Comparison of ENCODE assay signal across 9 mouse cellular contexts in genomic region chr4:131849986-131850638, GRCm38 (mm10). TPM values are rescaled to one million over a fixed set of nuclear protein-coding genes. Genes with fewer than 3 reads are reported as not detected.
DNase-seq lines count a peak whose midpoint lies in the region; ATAC-seq and TF ChIP-seq lines count a peak whose summit lies in the region.
"Had no signal": no experiment of that assay in that cellular context is flagged by ENCODE, and none has a peak within 500 bp of the region (broad histone marks: within the 10 kb centered on the region; RNA-seq: fewer than 3 reads in every experiment).

No protein-coding gene starts in this region.

- H3K4me3 ChIP-seq in neural tube, embryonic 11.5 days (ENCODE audit: low read depth, low read length), result no peak overlapping the region
- no peak overlapping the region for H3K4me3 ChIP-seq in hindbrain, embryonic 16.5 days (ENCODE audit: low read length)
- H3K4me3 ChIP-seq in cerebellum, adult 2 months (replicated peaks; ENCODE audit: insufficient read depth, low read depth, low read length), result no peak overlapping the region

- no peak for TF ChIP-seq POLR2A in cerebellum, adult 2 months (IDR thresholded peaks at IDR 0.05; ENCODE audit: borderline replicate concordance, insufficient read depth, low read length)

- H3K36me3 ChIP-seq in neural tube, embryonic 11.5 days (ENCODE audit: control insufficient read depth, insufficient read depth, low read length), result no peaks in the 10 kb centered on the region
- no peaks in the 10 kb centered on the region for H3K36me3 ChIP-seq in hindbrain, embryonic 16.5 days (ENCODE audit: control insufficient read depth, insufficient read depth, low read length)

- ATAC-seq in neural tube, embryonic 11.5 days (ENCODE audit: insufficient read depth, low FRiP score, low TSS enrichment), result no peak
- no peak for ATAC-seq in hindbrain, embryonic 16.5 days
- ATAC-seq in CD4-positive, CD25-positive, alpha-beta regulatory T cell, adult 4 months, result no peak
- ATAC-seq: Patski had no signal

- TF ChIP-seq CTCF in cerebellum, adult 2 months (IDR thresholded peaks at IDR 0.05; ENCODE audit: borderline replicate concordance, insufficient read depth, low read depth, low read length), result no peak

- peak overlapping the region; percentile 39 for H3K9ac ChIP-seq in neural tube, embryonic 11.5 days (ENCODE audit: low read length)
- H3K9ac ChIP-seq in hindbrain, embryonic 16.5 days (ENCODE audit: low read depth, low read length), result no peak overlapping the region

- no peak overlapping the region for H3K4me2 ChIP-seq in neural tube, embryonic 11.5 days (ENCODE audit: low read depth)
- no peak overlapping the region for H3K4me2 ChIP-seq in hindbrain, embryonic 16.5 days (ENCODE audit: low read length)

- no peaks in the 10 kb centered on the region for H3K9me3 ChIP-seq in neural tube, embryonic 11.5 days (ENCODE audit: control insufficient read depth, low read length)
- no peaks in the 10 kb centered on the region for H3K9me3 ChIP-seq in hindbrain, embryonic 16.5 days (ENCODE audit: control insufficient read depth, low read length)

- no peak overlapping the region for H3K27ac ChIP-seq in neural tube, embryonic 11.5 days (ENCODE audit: low read depth, low read length)
- peak overlapping the region; percentile 58 for H3K27ac ChIP-seq in hindbrain, embryonic 16.5 days (ENCODE audit: low read depth, low read length)
- no peak overlapping the region for H3K27ac ChIP-seq in cerebellum, adult 2 months (ENCODE audit: insufficient read depth, low read length)

- WGBS in neural tube, embryonic 11.5 days, result 28% methylated on average over 5 of the region's 5 CpGs
- 24% methylated on average over 5 of the region's 5 CpGs for WGBS in hindbrain, embryonic 16.5 days
- 18% methylated on average over 5 of the region's 5 CpGs for WGBS in cerebellum, adult 2 months

- no peaks in the 10 kb centered on the region for H3K27me3 ChIP-seq in neural tube, embryonic 11.5 days (ENCODE audit: control insufficient read depth, insufficient read depth, low read length)
- no peaks in the 10 kb centered on the region for H3K27me3 ChIP-seq in hindbrain, embryonic 16.5 days (replicated peaks; ENCODE audit: control insufficient read depth, insufficient read depth, low read length)
- no peaks in the 10 kb centered on the region for H3K27me3 ChIP-seq in cerebellum, adult 2 months (ENCODE audit: control insufficient read depth, insufficient read depth, low read length)
- H3K27me3 ChIP-seq: Patski had no signal

- peaks cover 4% of the 10 kb centered on the region; the same call in 1 of the 2 replicates for H3K4me1 ChIP-seq in neural tube, embryonic 11.5 days (ENCODE audit: control insufficient read depth, insufficient read depth, low read length)
- peaks cover 4% of the 10 kb centered on the region; the same call in 1 of the 2 replicates for H3K4me1 ChIP-seq in hindbrain, embryonic 16.5 days (ENCODE audit: control insufficient read depth, insufficient read depth, low read depth, low read length)
- no peaks in the 10 kb centered on the region for H3K4me1 ChIP-seq in cerebellum, adult 2 months (ENCODE audit: control insufficient read depth, insufficient read depth, low read length)

- DNase-seq in neural tube, embryonic 11.5 days (ENCODE audit: low spot score), result no peak
- DNase-seq in neural tube, embryonic 10.5 days (ENCODE audit: extremely low spot score, low spot score), result no peak
- DNase-seq in gastrocnemius, postnatal 10 days, result peak; percentile 46
- DNase-seq in lung, postnatal 14 days, result peak; percentile 73
- DNase-seq in embryo, embryonic 11 days, result no peak
- no peak for DNase-seq in cerebellum, adult 2 months

RNA-seq across cellular contexts. Expression of gene Mecr, which starts 6.8 kb away (rescaled TPM):
- polyA plus RNA-seq in neural tube, embryonic 11.5 days (2014; fragmentation: Nextera tagmentation; extraction: Ambion mirVana), result 38.4 and 41.9 TPM in 2 replicates
- total RNA-seq in gastrocnemius, postnatal 10 days (2021), result 10 to 100 TPM; 19.0 to 22.4 TPM
- 36.3 and 41.1 TPM in 2 replicates for polyA plus RNA-seq in hindbrain, embryonic 16.5 days (2015; fragmentation: Nextera tagmentation; extraction: Ambion mirVana)
- polyA plus RNA-seq in cerebellum, adult 2 months (2012; rRNA removed), result 41.0 and 43.8 TPM in 2 replicates
- polyA plus RNA-seq in CD4-positive, CD25-positive, alpha-beta regulatory T cell, adult 4 months (2017; shearing (Covaris generic)), result 10 to 100 TPM; 32.8 to 34.9 TPM

RNA-seq across cellular contexts. Expression of gene Ptpru, which starts 12.0 kb away (rescaled TPM):
- 10.2 and 13.3 TPM in 2 replicates for polyA plus RNA-seq in neural tube, embryonic 11.5 days (2014; fragmentation: Nextera tagmentation; extraction: Ambion mirVana)
- 1 to 10 TPM; 1.3 to 1.8 TPM for total RNA-seq in gastrocnemius, postnatal 10 days (2021)
- polyA plus RNA-seq in hindbrain, embryonic 16.5 days (2015; fragmentation: Nextera tagmentation; extraction: Ambion mirVana), result 25.0 and 25.2 TPM in 2 replicates
- 46.1 and 47.3 TPM in 2 replicates for polyA plus RNA-seq in cerebellum, adult 2 months (2012; rRNA removed)
- polyA plus RNA-seq in CD4-positive, CD25-positive, alpha-beta regulatory T cell, adult 4 months (2017; shearing (Covaris generic)), result not detected

RNA-seq across cellular contexts. Expression of gene Srsf4, which starts 23.3 kb away (rescaled TPM):
- 136 and 144 TPM in 2 replicates for polyA plus RNA-seq in neural tube, embryonic 11.5 days (2014; fragmentation: Nextera tagmentation; extraction: Ambion mirVana)
- 10 to 100 TPM; 43.0 to 57.9 TPM for total RNA-seq in gastrocnemius, postnatal 10 days (2021)
- 86.6 and 94.4 TPM in 2 replicates for polyA plus RNA-seq in hindbrain, embryonic 16.5 days (2015; fragmentation: Nextera tagmentation; extraction: Ambion mirVana)
- polyA plus RNA-seq in cerebellum, adult 2 months (2012; rRNA removed), result 77.6 and 81.9 TPM in 2 replicates
- 10 to 100 TPM in 1 of 2 experiments, 1 to 10 TPM in 1; 6.7 to 13.2 TPM for polyA plus RNA-seq in CD4-positive, CD25-positive, alpha-beta regulatory T cell, adult 4 months (2017; shearing (Covaris generic))

Comparison
In these comparisons a context has a peak if more than half of its experiments do, and no peak if none do; other contexts are left out.
1. DNase-seq: peak in gastrocnemius, postnatal 10 days (single experiment) and lung, postnatal 14 days (single experiment); none in neural tube, embryonic 11.5 days (single experiment), neural tube, embryonic 10.5 days (single experiment), embryo, embryonic 11 days (single experiment) and cerebellum, adult 2 months (0 of 2).
2. RNA of gene Ptpru, which starts 12.0 kb away (polyA plus RNA-seq): 46.1 to 47.3 TPM in cerebellum, adult 2 months, 25.0 to 25.2 TPM in hindbrain, embryonic 16.5 days and 10.2 to 13.3 TPM in neural tube, embryonic 11.5 days; not detected in CD4-positive, CD25-positive, alpha-beta regulatory T cell, adult 4 months; every median in the first group is over 10 times any median in the second.